ENCODE assay signal across 8 mouse cellular contexts in the genomic region with DNA sequence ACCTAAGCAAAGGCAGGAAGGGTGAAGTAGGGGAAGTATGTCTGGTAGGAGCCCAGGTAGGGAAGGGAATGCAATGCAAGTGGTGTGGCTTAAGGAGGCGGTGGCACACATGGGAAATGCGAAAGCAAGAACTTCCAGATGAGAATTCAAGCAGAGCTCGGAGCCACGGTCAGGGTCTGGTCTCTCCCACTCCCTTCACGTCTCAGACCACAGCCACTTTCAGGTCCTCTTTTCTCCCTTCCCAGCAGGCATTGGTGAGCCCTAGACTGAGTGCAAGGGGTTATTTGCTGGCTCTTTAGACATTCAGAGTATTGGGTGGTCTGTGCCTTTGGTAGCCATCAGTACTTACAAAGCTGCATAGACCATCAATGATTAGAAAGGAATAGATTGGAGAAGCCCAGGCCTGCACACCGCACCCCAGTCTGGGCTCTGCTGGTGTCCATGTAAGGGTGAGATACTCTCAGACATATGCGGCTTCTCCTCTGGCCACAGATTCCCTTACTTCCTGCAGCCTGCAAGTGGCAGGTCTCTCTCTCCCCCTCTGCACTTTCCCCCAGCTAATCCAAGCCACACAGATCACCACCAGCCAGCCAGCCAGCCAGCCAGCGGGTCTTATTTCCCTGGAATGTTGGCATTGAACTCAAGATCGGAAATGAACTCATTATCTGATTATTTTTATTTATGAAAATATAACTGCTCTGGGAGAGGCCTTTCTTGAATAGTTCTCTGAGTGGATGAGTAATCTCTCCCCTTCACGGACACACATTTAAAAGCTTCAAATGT.
DNase-seq lines count a peak whose midpoint lies in the region; ATAC-seq and TF ChIP-seq lines count a peak whose summit lies in the region.

No protein-coding gene starts in this region.

- no peaks in the 10 kb centered on the region for H3K27me3 ChIP-seq in lung, embryonic 14.5 days (ENCODE audit: insufficient read depth, low read length)
- no peaks in the 10 kb centered on the region for H3K27me3 ChIP-seq in forebrain, embryonic 16.5 days (replicated peaks; ENCODE audit: control insufficient read depth, insufficient read depth, low read length)

- peaks cover 5% of the 10 kb centered on the region; the same call in 1 of the 2 replicates for H3K4me1 ChIP-seq in lung, embryonic 14.5 days (ENCODE audit: insufficient read depth)
- H3K4me1 ChIP-seq in forebrain, embryonic 16.5 days (replicated peaks; ENCODE audit: control insufficient read depth, insufficient read depth, low read length) = no peaks in the 10 kb centered on the region

- peak; percentile 35 to 39 for DNase-seq in adrenal gland, postnatal 36 days
- DNase-seq in adrenal gland, adult 18-20 months (ENCODE audit: low spot score in 2 of 2) = no peak
- DNase-seq in 3134 (ENCODE audit: extremely low read depth, insufficient read length, low spot score) = peak; percentile 82
- peak; percentile 37 for DNase-seq in heart, postnatal 4 days
- DNase-seq in lung, embryonic 14.5 days = peak; percentile 76
- no peak for DNase-seq in frontal cortex, postnatal 14 days (ENCODE audit: low spot score in 2 of 2)
- DNase-seq in T-cell, adult 2 months (ENCODE audit: low spot score) = no peak

- TF ChIP-seq CTCF in lung, embryonic 14.5 days (IDR thresholded peaks at IDR 0.05; ENCODE audit: low read depth) = no peak

- peak; percentile 58; the same call in 1 of the 2 replicates for ATAC-seq in lung, embryonic 14.5 days (ENCODE audit: insufficient read depth)
- no peak for ATAC-seq in forebrain, embryonic 16.5 days

- H3K9ac ChIP-seq in lung, embryonic 14.5 days = no peak overlapping the region
- no peak overlapping the region for H3K9ac ChIP-seq in forebrain, embryonic 16.5 days (replicated peaks; ENCODE audit: low read depth, low read length)

- H3K4me2 ChIP-seq in lung, embryonic 14.5 days = no peak overlapping the region
- H3K4me2 ChIP-seq in forebrain, embryonic 16.5 days (ENCODE audit: low read length) = no peak overlapping the region

- no peak overlapping the region for H3K4me3 ChIP-seq in lung, embryonic 14.5 days (ENCODE audit: low read depth, low read length)
- no peak overlapping the region for H3K4me3 ChIP-seq in forebrain, embryonic 16.5 days (replicated peaks; ENCODE audit: low read length)

- 56% methylated on average over 10 of the region's 10 CpGs for WGBS in lung, embryonic 14.5 days
- WGBS in forebrain, embryonic 16.5 days = 81% methylated on average over 10 of the region's 10 CpGs

- H3K27ac ChIP-seq in lung, embryonic 14.5 days (ENCODE audit: low read depth) = peak overlapping the region; percentile 63
- H3K27ac ChIP-seq in forebrain, embryonic 16.5 days (ENCODE audit: low read length) = no peak overlapping the region

- no peaks in the 10 kb centered on the region for H3K36me3 ChIP-seq in lung, embryonic 14.5 days (ENCODE audit: insufficient read depth)
- no peaks in the 10 kb centered on the region for H3K36me3 ChIP-seq in forebrain, embryonic 16.5 days (ENCODE audit: control insufficient read depth, insufficient read depth)

- H3K9me3 ChIP-seq in lung, embryonic 14.5 days (ENCODE audit: low read depth, low read length) = no peaks in the 10 kb centered on the region
- H3K9me3 ChIP-seq in forebrain, embryonic 16.5 days (ENCODE audit: control insufficient read depth, low read length) = no peaks in the 10 kb centered on the region

Comparison
In these comparisons a context has a peak if more than half of its experiments do, and no peak if none do; other contexts are left out.
1. DNase-seq: peak in adrenal gland, postnatal 36 days (2 of 2), 3134 (single experiment), heart, postnatal 4 days (single experiment) and lung, embryonic 14.5 days (single experiment); none in adrenal gland, adult 18-20 months (0 of 2), frontal cortex, postnatal 14 days (0 of 2) and T-cell, adult 2 months (single experiment).